Comparison of ENCODE assay signal across 8 mouse cellular contexts in the genomic region with DNA sequence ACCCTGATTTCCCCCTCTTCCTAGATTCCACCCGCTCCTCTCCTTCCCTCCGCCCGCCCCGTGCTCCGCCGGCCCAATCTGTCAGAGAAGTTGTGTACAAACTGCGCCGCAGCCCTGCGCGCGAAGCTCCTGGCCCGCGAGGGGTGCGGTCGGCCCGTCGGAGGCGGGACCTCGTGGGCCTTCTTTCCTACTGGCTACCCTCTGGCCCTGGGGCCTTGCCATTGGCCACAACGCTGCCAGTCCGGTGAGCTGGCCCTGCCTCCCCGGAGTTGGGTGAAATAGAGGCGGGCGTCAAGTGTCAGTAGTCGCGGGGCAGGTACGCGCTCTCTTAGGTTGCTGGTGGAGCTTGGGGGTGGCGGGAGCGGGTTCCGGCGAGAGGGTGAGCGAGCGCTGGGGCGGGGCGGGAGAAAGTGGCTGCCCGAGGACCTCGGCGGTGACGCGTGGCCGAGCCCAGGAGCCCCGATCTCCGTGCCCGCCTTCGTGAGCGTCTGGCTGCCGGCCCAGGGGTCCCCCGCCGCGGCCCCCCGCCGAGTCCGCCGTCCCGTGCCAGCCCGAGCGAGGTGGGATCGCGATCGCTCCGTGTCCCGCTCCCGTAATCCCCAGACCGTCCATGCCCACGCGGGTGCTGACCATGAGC. TPM values are rescaled to one million over a fixed set of nuclear protein-coding genes. Genes with fewer than 3 reads are reported as not detected.
DNase-seq lines count a peak whose midpoint lies in the region; ATAC-seq lines count a peak whose summit lies in the region.

A gene (plus strand): TSS at position 307 of the 637 bp plus-strand sequence.

- WGBS in hindbrain, embryonic 15.5 days = under 1% methylated on average over 67 of the region's 67 CpGs

- H3K27me3 ChIP-seq in hindbrain, embryonic 15.5 days = peaks cover 20% of the 10 kb centered on the region

- H3K4me1 ChIP-seq in hindbrain, embryonic 15.5 days (replicated peaks) = peaks cover 12% of the 10 kb centered on the region

- peak within 1 kb of the TSS; percentile 88 for H3K4me3 ChIP-seq in hindbrain, embryonic 15.5 days

- H3K36me3 ChIP-seq in hindbrain, embryonic 15.5 days = no peaks in the 10 kb centered on the region

- DNase-seq in ZHBTc4 (ENCODE audit: low read depth, low spot score) = peak; percentile 100
- DNase-seq in cerebellum, postnatal 4 days (ENCODE audit: low spot score in 2 of 2) = peak; percentile 77 to 88
- peak; percentile 96 for DNase-seq in gastrocnemius, adult 18-20 months (ENCODE audit: low spot score)
- DNase-seq in layer of hippocampus, postnatal 36 days = peak; percentile 89 to 90
- DNase-seq in lung, postnatal 25 days (ENCODE audit: low spot score) = peak; percentile 96
- DNase-seq in retina, embryonic 14.5 days (ENCODE audit: low spot score) = peak; percentile 90
- DNase-seq in thymus, postnatal 36 days = peak; percentile 79 to 85

- ATAC-seq in hindbrain, embryonic 15.5 days (ENCODE audit: low FRiP score, low read depth) = peak; percentile 98

- H3K9me3 ChIP-seq in hindbrain, embryonic 15.5 days = no peaks in the 10 kb centered on the region

- peak within 1 kb of the TSS; percentile 73 for H3K9ac ChIP-seq in hindbrain, embryonic 15.5 days

- H3K27ac ChIP-seq in hindbrain, embryonic 15.5 days (replicated peaks) = peak within 1 kb of the TSS; percentile 61

- H3K4me2 ChIP-seq in hindbrain, embryonic 15.5 days = peak within 1 kb of the TSS; percentile 99

RNA-seq across cellular contexts. Expression of the gene that starts here (rescaled TPM):
- 1 to 10 TPM; 3.9 to 5.9 TPM for total RNA-seq in gastrocnemius, adult 18-20 months (2021)
- polyA plus RNA-seq in hindbrain, embryonic 15.5 days (2015; fragmentation: Nextera tagmentation; extraction: Ambion mirVana) = 3.8 and 4.7 TPM in 2 replicates
- total RNA-seq in layer of hippocampus, postnatal 36 days (2021) = 1 to 10 TPM; 5.5 to 6.4 TPM

Comparison
In these comparisons a context has a peak if more than half of its experiments do, and no peak if none do; other contexts are left out.
1. Peak in every context shown above with its lines: DNase-seq, ATAC-seq, H3K4me3 ChIP-seq and H3K27ac ChIP-seq.